In genomic region chr11:103402198-103402597, GRCm38 (mm10) we compare ENCODE assay signal across 10 mouse cellular contexts. TPM values are rescaled to one million over a fixed set of nuclear protein-coding genes. Genes with fewer than 3 reads are reported as not detected.
DNase-seq lines count a peak whose midpoint lies in the region; ATAC-seq and TF ChIP-seq lines count a peak whose summit lies in the region.
"Had no signal": no experiment of that assay in that cellular context is flagged by ENCODE, and none has a peak within 500 bp of the region (broad histone marks: within the 10 kb centered on the region; RNA-seq: fewer than 3 reads in every experiment).

No protein-coding gene starts in this region.

- intact Hi-C loops in gastrocnemius, postnatal 14 days (cut with DNase I; ENCODE audit: low total_unique reads): no loop called here

- DNase-seq in hindbrain, embryonic 11.5 days (ENCODE audit: low spot score): peak; percentile 25
- peak; percentile 73 for DNase-seq in CD4-positive helper T cell, adult 2 months (ENCODE audit: low read depth, low spot score)
- DNase-seq in adrenal gland, adult 2 months: peak; percentile 56
- peak; percentile 51 for DNase-seq in embryonic facial prominence, embryonic 14.5 days (ENCODE audit: low spot score)
- peak; percentile 75 to 82 for DNase-seq in lung, adult 18-20 months
- DNase-seq in gastrocnemius, postnatal 14 days: no peak
- DNase-seq: liver, embryonic 13.5 days had no signal

- no peaks in the 10 kb centered on the region for H3K9me3 ChIP-seq in hindbrain, embryonic 11.5 days (ENCODE audit: control insufficient read depth, low read length)
- H3K9me3 ChIP-seq in hindbrain, embryonic 16.5 days (ENCODE audit: control insufficient read depth, low read length): no peaks in the 10 kb centered on the region
- no peaks in the 10 kb centered on the region for H3K9me3 ChIP-seq in embryonic facial prominence, embryonic 14.5 days (ENCODE audit: control insufficient read depth, low read length)
- H3K9me3 ChIP-seq: embryonic facial prominence, embryonic 12.5 days; liver, embryonic 13.5 days had no signal

- TF ChIP-seq CTCF in small intestine, adult 2 months (IDR thresholded peaks at IDR 0.05; ENCODE audit: extremely low read depth, insufficient read length, insufficient replicate concordance, low read depth, low read length): peak; percentile 80; the same call in 1 of the 2 replicates

- 65% methylated on average over 2 of the region's 2 CpGs for WGBS in hindbrain, embryonic 11.5 days
- 63% methylated on average over 2 of the region's 2 CpGs for WGBS in hindbrain, embryonic 16.5 days
- 54% methylated on average over 2 of the region's 2 CpGs for WGBS in embryonic facial prominence, embryonic 14.5 days
- WGBS in small intestine, adult 2 months: 67% methylated on average over 2 of the region's 2 CpGs

- H3K27me3 ChIP-seq in hindbrain, embryonic 11.5 days (ENCODE audit: control insufficient read depth, insufficient read depth, low read length): no peaks in the 10 kb centered on the region
- no peaks in the 10 kb centered on the region for H3K27me3 ChIP-seq in hindbrain, embryonic 16.5 days (replicated peaks; ENCODE audit: control insufficient read depth, insufficient read depth, low read length)
- no peaks in the 10 kb centered on the region for H3K27me3 ChIP-seq in embryonic facial prominence, embryonic 14.5 days (replicated peaks; ENCODE audit: control insufficient read depth, insufficient read depth, low read length)
- H3K27me3 ChIP-seq in small intestine, adult 2 months (ENCODE audit: control insufficient read depth, insufficient read depth, low read length): no peaks in the 10 kb centered on the region
- H3K27me3 ChIP-seq: embryonic facial prominence, embryonic 12.5 days; liver, embryonic 13.5 days had no signal

- H3K27ac ChIP-seq in hindbrain, embryonic 11.5 days (ENCODE audit: low read depth, low read length): no peak overlapping the region
- no peak overlapping the region for H3K27ac ChIP-seq in hindbrain, embryonic 16.5 days (ENCODE audit: low read depth, low read length)
- no peak overlapping the region for H3K27ac ChIP-seq in embryonic facial prominence, embryonic 14.5 days (replicated peaks; ENCODE audit: low read depth, low read length)
- H3K27ac ChIP-seq in small intestine, adult 2 months (ENCODE audit: insufficient read depth, low read depth, low read length): no peak overlapping the region
- H3K27ac ChIP-seq: embryonic facial prominence, embryonic 12.5 days; liver, embryonic 13.5 days had no signal

- no peak overlapping the region for H3K4me3 ChIP-seq in hindbrain, embryonic 11.5 days (ENCODE audit: low read depth, low read length)
- H3K4me3 ChIP-seq in hindbrain, embryonic 16.5 days (ENCODE audit: low read length): no peak overlapping the region
- H3K4me3 ChIP-seq in embryonic facial prominence, embryonic 14.5 days (ENCODE audit: low read depth, low read length): no peak overlapping the region
- H3K4me3 ChIP-seq in small intestine, adult 2 months (ENCODE audit: low read depth, low read length): no peak overlapping the region
- H3K4me3 ChIP-seq: embryonic facial prominence, embryonic 12.5 days; liver, embryonic 13.5 days had no signal

- no peaks in the 10 kb centered on the region for H3K4me1 ChIP-seq in hindbrain, embryonic 11.5 days (replicated peaks; ENCODE audit: control insufficient read depth, insufficient read depth, low read length)
- no peaks in the 10 kb centered on the region for H3K4me1 ChIP-seq in hindbrain, embryonic 16.5 days (ENCODE audit: control insufficient read depth, insufficient read depth, low read depth, low read length)
- no peaks in the 10 kb centered on the region for H3K4me1 ChIP-seq in embryonic facial prominence, embryonic 14.5 days (ENCODE audit: control insufficient read depth, insufficient read depth, low read length)
- H3K4me1 ChIP-seq in small intestine, adult 2 months (ENCODE audit: control insufficient read depth, insufficient read depth, insufficient read length, low read length): peaks cover 3% of the 10 kb centered on the region
- H3K4me1 ChIP-seq: embryonic facial prominence, embryonic 12.5 days had no signal

- H3K4me2 ChIP-seq in hindbrain, embryonic 11.5 days (replicated peaks; ENCODE audit: low read depth, low read length): no peak overlapping the region
- no peak overlapping the region for H3K4me2 ChIP-seq in hindbrain, embryonic 16.5 days (ENCODE audit: low read length)
- H3K4me2 ChIP-seq in embryonic facial prominence, embryonic 14.5 days (ENCODE audit: low read depth, low read length): no peak overlapping the region
- H3K4me2 ChIP-seq: embryonic facial prominence, embryonic 12.5 days; liver, embryonic 13.5 days had no signal

- H3K36me3 ChIP-seq in hindbrain, embryonic 11.5 days (ENCODE audit: control insufficient read depth, insufficient read depth, low read length): no peaks in the 10 kb centered on the region
- H3K36me3 ChIP-seq in hindbrain, embryonic 16.5 days (ENCODE audit: control insufficient read depth, insufficient read depth, low read length): peaks cover 4% of the 10 kb centered on the region; the same call in 1 of the 2 replicates
- peaks cover 13% of the 10 kb centered on the region; the same call in 1 of the 2 replicates for H3K36me3 ChIP-seq in embryonic facial prominence, embryonic 14.5 days (ENCODE audit: control insufficient read depth, insufficient read depth, low read length)
- peaks cover 14% of the 10 kb centered on the region for H3K36me3 ChIP-seq in small intestine, adult 2 months (ENCODE audit: control insufficient read depth, insufficient read depth, low read length)

- no peak for ATAC-seq in hindbrain, embryonic 11.5 days (ENCODE audit: low FRiP score)
- no peak for ATAC-seq in hindbrain, embryonic 16.5 days
- peak; percentile 41; the same call in 1 of the 2 replicates for ATAC-seq in embryonic facial prominence, embryonic 14.5 days (ENCODE audit: low read depth)

- no peak for TF ChIP-seq POLR2A in small intestine, adult 2 months (IDR thresholded peaks at IDR 0.05; ENCODE audit: low read depth, low read length)

- H3K9ac ChIP-seq in hindbrain, embryonic 11.5 days (ENCODE audit: low read depth, low read length): no peak overlapping the region
- H3K9ac ChIP-seq in hindbrain, embryonic 16.5 days (ENCODE audit: low read depth, low read length): no peak overlapping the region
- no peak overlapping the region for H3K9ac ChIP-seq in embryonic facial prominence, embryonic 14.5 days (ENCODE audit: low read depth, low read length)
- H3K9ac ChIP-seq: embryonic facial prominence, embryonic 12.5 days; liver, embryonic 13.5 days had no signal

RNA-seq across cellular contexts. Expression of gene Plekhm1, which starts 10.3 kb away (rescaled TPM):
- polyA plus RNA-seq in hindbrain, embryonic 11.5 days (2014; fragmentation: Nextera tagmentation; extraction: Ambion mirVana): 7.2 and 7.3 TPM in 2 replicates
- 7.2 and 9.6 TPM in 2 replicates for polyA plus RNA-seq in hindbrain, embryonic 16.5 days (2015; fragmentation: Nextera tagmentation; extraction: Ambion mirVana)
- total RNA-seq in adrenal gland, adult 2 months (2021): 10 to 100 TPM; 19.7 to 21.2 TPM
- 18.6 and 18.8 TPM in 2 replicates for polyA plus RNA-seq in adrenal gland, adult 2 months (2012; rRNA removed)
- polyA plus RNA-seq in embryonic facial prominence, embryonic 14.5 days (2014; fragmentation: Nextera tagmentation; extraction: Ambion mirVana): 8.1 and 8.7 TPM in 2 replicates
- polyA plus RNA-seq in small intestine, adult 2 months (2012; rRNA removed): 10.4 and 16.6 TPM in 2 replicates
- total RNA-seq in gastrocnemius, postnatal 14 days (2021): 1 to 10 TPM; 7.9 to 9.3 TPM

RNA-seq across cellular contexts. Expression of gene Arhgap27, which starts 38.7 kb away (rescaled TPM):
- polyA plus RNA-seq in hindbrain, embryonic 11.5 days (2014; fragmentation: Nextera tagmentation; extraction: Ambion mirVana): 2.8 and 3.6 TPM in 2 replicates
- 4.8 and 5.6 TPM in 2 replicates for polyA plus RNA-seq in hindbrain, embryonic 16.5 days (2015; fragmentation: Nextera tagmentation; extraction: Ambion mirVana)
- 10 to 100 TPM; 10.3 to 12.2 TPM for total RNA-seq in adrenal gland, adult 2 months (2021)
- polyA plus RNA-seq in adrenal gland, adult 2 months (2012; rRNA removed): 34.7 and 42.5 TPM in 2 replicates
- polyA plus RNA-seq in embryonic facial prominence, embryonic 14.5 days (2014; fragmentation: Nextera tagmentation; extraction: Ambion mirVana): 8.6 and 9.4 TPM in 2 replicates
- 105 and 122 TPM in 2 replicates for polyA plus RNA-seq in small intestine, adult 2 months (2012; rRNA removed)
- 10 to 100 TPM in 1 of 2 experiments, 1 to 10 TPM in 1; 7.5 to 13.5 TPM for total RNA-seq in gastrocnemius, postnatal 14 days (2021)
